Mouse (Mus musculus) left cerebral cortex, adult 9 months (tissue): Measurements from ENCODE around the gene Serpinb1b.

Experiments used
- DNase-seq, 2 experiments: peaks; one replicate each; pipeline ENCODE4 v3.0.0; 2022; ENCODE audit warnings: low spot score in 2 of 2

Gene Serpinb1b

DNA sequence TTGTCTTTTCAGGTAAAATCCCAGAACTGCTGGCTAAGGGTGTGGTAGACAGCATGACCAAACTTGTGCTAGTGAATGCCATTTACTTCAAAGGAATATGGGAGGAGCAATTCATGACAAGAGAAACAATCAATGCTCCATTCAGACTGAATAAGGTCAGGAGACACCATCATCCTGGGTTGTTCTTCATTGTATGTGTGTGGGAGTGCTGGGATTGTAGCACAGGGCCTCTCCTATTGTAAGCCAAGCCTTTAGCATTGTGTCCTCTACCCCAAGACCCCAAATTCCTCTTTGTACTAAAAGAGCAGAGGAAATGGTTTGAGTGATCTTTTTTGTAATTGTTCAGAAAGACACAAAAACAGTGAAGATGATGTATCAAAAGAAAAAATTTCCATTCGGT, 12.9 kb downstream of the Serpinb1b start:
- no peak for DNase-seq

- DNase-seq = no peak
These were observed 17.2 kb downstream of the Serpinb1b start for GRCm38 (mm10) chr13:33095575-33095974.

GRCm38 (mm10) chr13:33105626-33106025, 27.3 kb downstream of the Serpinb1b start:
- DNase-seq = no peak

DNA sequence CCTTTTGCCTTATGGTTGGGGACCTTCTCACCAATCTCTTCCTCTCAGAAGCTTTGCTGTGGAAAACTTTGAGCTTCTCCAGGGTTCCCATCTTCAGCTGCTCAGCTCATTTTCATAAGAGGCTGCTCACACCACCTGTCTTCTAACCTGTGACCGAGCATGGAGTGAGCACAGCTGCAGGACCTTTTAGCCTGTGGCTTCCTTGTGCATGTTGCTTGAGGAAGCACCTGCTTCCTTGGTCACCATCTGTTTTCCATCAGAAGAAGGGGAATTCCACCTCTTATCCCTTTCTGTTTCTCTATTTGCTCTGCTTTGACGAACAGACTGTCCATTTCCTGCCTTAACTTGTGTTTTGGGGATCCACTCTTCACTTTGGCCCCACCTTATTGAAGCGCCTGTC, 34.7 kb downstream of the Serpinb1b start:
- DNase-seq = no peak

GRCm38 (mm10) chr13:33137717-33138116, 59.3 kb downstream of the Serpinb1b start:
- DNase-seq = peak in 1 of 2 experiments; percentile 20

DNA sequence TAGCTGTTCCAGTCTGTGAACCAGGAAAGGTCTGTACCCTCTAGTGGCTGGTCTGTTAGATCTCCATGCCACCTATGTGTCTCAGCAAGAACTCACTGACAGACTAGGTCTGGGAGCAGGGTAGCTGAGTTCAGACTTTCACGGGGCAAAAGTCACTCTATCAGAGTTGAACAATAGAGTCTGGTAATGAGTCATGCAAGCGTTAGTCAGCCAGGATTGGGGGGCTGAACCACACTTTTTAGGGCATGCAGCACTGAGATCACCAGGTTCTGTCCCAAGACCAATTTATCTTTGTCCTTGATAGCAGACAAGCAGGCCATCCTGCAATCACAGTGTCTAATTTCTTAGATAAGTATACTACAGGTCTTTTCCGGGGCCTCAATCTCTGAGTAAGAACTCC, 63.1 kb downstream of the Serpinb1b start:
- no peak for DNase-seq
